Mouse (Mus musculus): ENCODE measurements around the gene Nampt.

DNA sequence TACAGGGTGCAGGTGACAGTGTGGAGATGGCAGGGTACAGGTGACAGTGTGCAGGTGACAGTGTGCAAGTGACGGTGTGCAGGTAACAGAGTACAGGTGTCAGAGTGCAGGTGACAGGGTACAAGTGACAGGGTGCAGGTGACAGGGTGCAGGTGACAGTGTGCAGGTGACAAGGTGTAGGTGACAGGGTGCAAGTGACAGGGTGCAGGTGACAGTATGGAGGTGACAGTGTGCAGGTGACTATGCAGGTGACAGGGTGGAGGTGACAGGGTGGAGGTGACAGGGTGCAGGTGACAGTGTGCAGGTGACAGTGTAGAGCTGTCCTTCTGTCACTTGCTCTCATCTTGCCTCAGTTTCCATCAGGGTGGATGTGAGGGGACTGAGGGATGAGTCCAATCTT lies 76.5 kb downstream of the Nampt start:
- TF ChIP-seq CTCF (IDR thresholded peaks at IDR 0.05; ENCODE audit: low read depth) (no peak), EP300 (IDR thresholded peaks at IDR 0.05; ENCODE audit: low read depth) (no peak)

All from liver, embryonic 14.5 days (tissue).